Mouse (Mus musculus): ENCODE data around the gene Smarce1. TPM values are rescaled to one million over a fixed set of nuclear protein-coding genes. Genes with fewer than 3 reads are reported as not detected.

Gene Smarce1
- polyA plus RNA-seq, 1 experiment from 2014 or later: 148 TPM

DNA sequence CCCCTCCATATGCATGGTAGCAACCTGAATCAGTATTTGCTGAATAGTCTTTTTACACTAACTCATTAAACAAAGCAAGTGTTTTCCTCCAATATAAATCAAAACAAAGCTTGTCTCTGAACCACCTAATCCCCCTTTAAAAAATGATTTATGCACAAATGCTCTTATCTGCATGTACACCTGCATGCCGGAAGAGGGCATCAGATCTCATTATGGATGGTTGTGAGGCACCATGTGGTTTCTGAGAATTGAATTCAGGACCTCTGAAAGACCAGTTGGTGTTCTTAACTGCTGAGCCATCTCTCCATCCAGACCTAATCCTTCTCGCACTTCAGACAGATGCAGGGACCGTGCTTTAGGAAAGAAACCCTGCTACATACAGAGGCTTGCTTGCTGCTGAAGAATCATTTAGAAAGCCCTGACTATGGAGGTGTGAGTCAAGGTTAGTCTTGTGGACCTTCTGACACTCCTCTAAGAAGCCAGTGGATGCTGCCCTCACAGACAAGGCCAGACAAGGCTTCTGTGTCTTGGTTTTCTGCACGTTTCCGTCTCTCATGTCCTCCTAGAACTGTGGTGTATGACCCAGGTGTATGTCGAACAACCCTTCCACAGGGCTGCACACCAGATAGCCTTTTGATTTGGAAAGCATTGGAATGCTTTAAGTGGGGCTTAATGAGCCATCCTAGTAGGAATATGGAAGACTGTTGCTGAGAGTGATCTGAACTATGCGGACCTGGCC, 13.4 kb downstream of the Smarce1 start:
- Histone ChIP-seq H3K9me3 (ENCODE audit: control insufficient read depth, low read length) (no peaks in the 10 kb centered on the region), H3K9ac (ENCODE audit: low read length) (no peak overlapping the region), H3K27ac (ENCODE audit: low read depth) (no peak overlapping the region), H3K4me2 (ENCODE audit: low read length) (no peak overlapping the region), H3K36me3 (ENCODE audit: control insufficient read depth, insufficient read depth, low read length) (peaks cover 95% of the 10 kb centered on the region), H3K4me3 (ENCODE audit: low read depth, low read length) (no peak overlapping the region), H3K27me3 (replicated peaks; ENCODE audit: control insufficient read depth, insufficient read depth, low read length) (no peaks in the 10 kb centered on the region), H3K4me1 (replicated peaks; ENCODE audit: control insufficient read depth, insufficient read depth, low read length) (no peaks in the 10 kb centered on the region)
- no peak for DNase-seq (ENCODE audit: low spot score)
- no peak for ATAC-seq (replicated peaks; ENCODE audit: low FRiP score, low TSS enrichment, low read depth)
- 90% methylated on average over 7 of the region's 7 CpGs for WGBS

DNA sequence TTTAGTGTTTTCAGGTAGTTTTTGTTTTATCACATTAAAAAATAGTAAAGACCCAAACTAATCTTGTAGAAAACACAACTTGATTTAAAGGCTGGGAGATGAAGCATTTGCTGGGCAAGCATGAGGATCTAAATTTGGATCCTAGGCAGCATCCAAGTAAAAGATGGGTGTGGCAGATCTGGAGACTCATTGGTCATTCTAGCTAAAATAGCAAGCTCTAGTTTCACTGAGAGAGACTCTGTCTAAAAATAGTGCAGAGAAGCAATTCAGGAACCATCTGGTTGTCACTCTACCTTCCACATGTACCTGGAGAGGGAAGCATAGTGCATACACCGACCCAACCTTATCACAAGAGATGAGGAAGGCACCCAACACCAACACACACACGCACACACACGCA, 14.6 kb downstream of the Smarce1 start:
- Histone ChIP-seq H3K36me3 (ENCODE audit: control insufficient read depth, insufficient read depth, low read length) (peaks cover 99% of the 10 kb centered on the region), H3K4me1 (replicated peaks; ENCODE audit: control insufficient read depth, insufficient read depth, low read length) (no peaks in the 10 kb centered on the region), H3K27me3 (replicated peaks; ENCODE audit: control insufficient read depth, insufficient read depth, low read length) (no peaks in the 10 kb centered on the region), H3K9ac (ENCODE audit: low read length) (no peak overlapping the region), H3K4me3 (ENCODE audit: low read depth, low read length) (no peak overlapping the region), H3K9me3 (ENCODE audit: control insufficient read depth, low read length) (no peaks in the 10 kb centered on the region), H3K27ac (ENCODE audit: low read depth) (no peak overlapping the region), H3K4me2 (ENCODE audit: low read length) (no peak overlapping the region)
- WGBS: 95% methylated on average over 3 of the region's 3 CpGs
- ATAC-seq (replicated peaks; ENCODE audit: low FRiP score, low TSS enrichment, low read depth) (no peak), DNase-seq (ENCODE audit: low spot score) (no peak)

DNA sequence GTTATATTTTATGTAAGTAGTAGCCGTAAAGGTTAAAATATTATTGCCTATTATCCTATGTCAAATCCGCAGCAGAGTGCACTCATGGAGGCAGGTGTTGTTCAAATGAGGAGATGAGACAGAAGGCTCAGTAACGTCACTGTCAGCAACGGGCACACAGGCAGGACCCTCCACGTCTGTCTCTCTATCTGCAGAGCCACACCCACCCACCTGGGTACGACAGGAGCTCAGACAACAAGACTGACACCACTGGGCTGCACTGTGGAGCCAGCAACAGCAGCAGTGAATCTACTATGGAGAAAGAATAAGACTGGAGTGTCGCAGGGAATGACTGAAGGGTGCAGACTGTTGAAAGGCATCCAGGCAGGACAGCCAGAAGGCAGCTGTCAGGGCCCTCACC, 18.1 kb downstream of the Smarce1 start:
- no peaks in the 10 kb centered on the region for H3K4me1 ChIP-seq (replicated peaks; ENCODE audit: control insufficient read depth, insufficient read depth, low read length)
- DNase-seq (ENCODE audit: low spot score) (no peak), ATAC-seq (replicated peaks; ENCODE audit: low FRiP score, low TSS enrichment, low read depth) (no peak)
- H3K27ac ChIP-seq (ENCODE audit: low read depth): no peak overlapping the region
- WGBS: 76% methylated on average over 7 of the region's 7 CpGs
- H3K27me3 ChIP-seq (replicated peaks; ENCODE audit: control insufficient read depth, insufficient read depth, low read length): no peaks in the 10 kb centered on the region
- no peak overlapping the region for H3K4me2 ChIP-seq (ENCODE audit: low read length)
- H3K36me3 ChIP-seq (ENCODE audit: control insufficient read depth, insufficient read depth, low read length): peaks cover 94% of the 10 kb centered on the region
- H3K4me3 ChIP-seq (ENCODE audit: low read depth, low read length): no peak overlapping the region
- no peaks in the 10 kb centered on the region for H3K9me3 ChIP-seq (ENCODE audit: control insufficient read depth, low read length)
- H3K9ac ChIP-seq (ENCODE audit: low read length): no peak overlapping the region

DNA sequence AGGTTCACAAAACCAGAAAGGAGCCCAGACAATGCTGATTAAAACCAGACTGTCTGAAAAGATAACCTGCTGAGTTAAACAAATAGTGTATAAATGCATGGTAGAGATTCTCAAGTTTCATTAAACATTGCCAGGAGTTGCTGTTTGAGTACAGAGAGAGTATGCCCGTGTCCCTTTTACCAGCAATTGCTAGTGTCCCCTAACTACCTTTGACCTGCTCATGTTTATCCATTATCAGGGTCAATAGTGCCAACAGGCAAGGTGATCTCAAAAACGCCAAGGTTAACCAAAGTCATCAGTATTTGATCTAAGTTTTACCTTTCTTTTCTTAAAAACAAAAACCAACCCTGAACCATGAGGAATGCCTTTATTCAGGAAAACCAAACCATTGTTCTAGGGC, 18.9 kb downstream of the Smarce1 start:
- H3K27me3 ChIP-seq (replicated peaks; ENCODE audit: control insufficient read depth, insufficient read depth, low read length): no peaks in the 10 kb centered on the region
- no peak overlapping the region for H3K27ac ChIP-seq (ENCODE audit: low read depth)
- H3K4me3 ChIP-seq (ENCODE audit: low read depth, low read length): no peak overlapping the region
- peaks cover 86% of the 10 kb centered on the region for H3K36me3 ChIP-seq (ENCODE audit: control insufficient read depth, insufficient read depth, low read length)
- no peak overlapping the region for H3K4me2 ChIP-seq (ENCODE audit: low read length)
- no peaks in the 10 kb centered on the region for H3K4me1 ChIP-seq (replicated peaks; ENCODE audit: control insufficient read depth, insufficient read depth, low read length)
- ATAC-seq (replicated peaks; ENCODE audit: low FRiP score, low TSS enrichment, low read depth): no peak
- H3K9ac ChIP-seq (ENCODE audit: low read length): no peak overlapping the region
- DNase-seq (ENCODE audit: low spot score): no peak
- WGBS: 56% methylated on average over 2 of the region's 2 CpGs
- H3K9me3 ChIP-seq (ENCODE audit: control insufficient read depth, low read length): no peaks in the 10 kb centered on the region

DNA sequence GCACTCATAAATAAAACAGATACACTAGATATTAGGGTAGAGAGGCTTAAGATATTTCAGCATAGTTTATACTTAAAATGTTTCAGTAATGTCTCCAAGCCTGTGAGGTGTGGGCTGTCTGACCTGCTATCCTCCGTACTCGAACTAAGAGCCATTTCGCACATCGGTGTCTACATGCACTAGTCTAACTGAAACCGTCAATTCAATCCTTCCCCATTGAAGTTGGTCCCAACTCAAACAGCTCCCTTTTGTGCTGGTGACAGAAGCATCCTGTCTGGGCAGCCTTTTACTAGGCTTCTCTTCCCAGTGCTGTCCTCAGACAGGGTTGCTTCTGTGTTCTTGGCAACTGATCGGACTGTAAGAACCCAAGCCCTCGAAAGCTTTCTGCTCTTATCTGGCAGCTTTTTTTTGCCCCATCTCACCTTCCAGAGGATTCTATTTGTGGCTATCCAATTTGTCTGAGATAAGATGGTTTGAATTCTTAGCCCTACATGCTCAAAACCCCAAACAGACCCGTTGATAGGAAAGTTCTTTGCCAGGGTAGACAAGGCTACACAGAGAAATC, 22.6 kb downstream of the Smarce1 start:
- ATAC-seq (replicated peaks; ENCODE audit: low FRiP score, low TSS enrichment, low read depth) (no peak), DNase-seq (ENCODE audit: low spot score) (no peak)
- 77% methylated on average over 8 of the region's 8 CpGs for WGBS
- no peak overlapping the region for H3K4me2 ChIP-seq (ENCODE audit: low read length)
- H3K27ac ChIP-seq (ENCODE audit: low read depth): no peak overlapping the region
- H3K36me3 ChIP-seq (ENCODE audit: control insufficient read depth, insufficient read depth, low read length): peaks cover 48% of the 10 kb centered on the region
- H3K9ac ChIP-seq (ENCODE audit: low read length): no peak overlapping the region
- H3K9me3 ChIP-seq (ENCODE audit: control insufficient read depth, low read length): no peaks in the 10 kb centered on the region
- no peaks in the 10 kb centered on the region for H3K4me1 ChIP-seq (replicated peaks; ENCODE audit: control insufficient read depth, insufficient read depth, low read length)
- H3K27me3 ChIP-seq (replicated peaks; ENCODE audit: control insufficient read depth, insufficient read depth, low read length): no peaks in the 10 kb centered on the region
- H3K4me3 ChIP-seq (ENCODE audit: low read depth, low read length): no peak overlapping the region

DNA sequence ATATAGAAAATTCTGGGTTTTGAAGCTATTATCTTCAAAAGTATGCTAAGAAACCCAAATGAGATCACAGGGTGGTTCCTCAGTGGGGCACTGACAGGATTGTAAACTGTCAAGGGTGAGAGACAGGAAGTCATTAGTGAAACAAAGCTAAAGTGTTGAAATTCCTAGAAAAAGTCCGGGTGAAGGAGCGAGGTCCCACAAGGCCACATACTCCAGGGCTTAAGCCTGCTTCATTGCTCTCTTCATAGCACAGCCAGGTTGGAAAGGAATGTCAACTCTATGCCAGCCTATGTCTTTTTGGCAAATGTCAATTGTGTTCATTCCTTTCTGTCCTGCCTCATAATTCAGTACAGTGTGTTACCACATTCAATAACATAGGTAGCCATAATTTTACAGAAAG, 23.4 kb downstream of the Smarce1 start:
- Histone ChIP-seq H3K27me3 (replicated peaks; ENCODE audit: control insufficient read depth, insufficient read depth, low read length) (no peaks in the 10 kb centered on the region), H3K27ac (ENCODE audit: low read depth) (no peak overlapping the region), H3K9me3 (ENCODE audit: control insufficient read depth, low read length) (no peaks in the 10 kb centered on the region), H3K36me3 (ENCODE audit: control insufficient read depth, insufficient read depth, low read length) (peaks cover 41% of the 10 kb centered on the region), H3K4me1 (replicated peaks; ENCODE audit: control insufficient read depth, insufficient read depth, low read length) (no peaks in the 10 kb centered on the region), H3K4me3 (ENCODE audit: low read depth, low read length) (no peak overlapping the region), H3K4me2 (ENCODE audit: low read length) (no peak overlapping the region), H3K9ac (ENCODE audit: low read length) (no peak overlapping the region)
- DNase-seq (ENCODE audit: low spot score) (no peak), ATAC-seq (replicated peaks; ENCODE audit: low FRiP score, low TSS enrichment, low read depth) (no peak)
- 7% methylated on average over 2 of the region's 2 CpGs for WGBS

DNA sequence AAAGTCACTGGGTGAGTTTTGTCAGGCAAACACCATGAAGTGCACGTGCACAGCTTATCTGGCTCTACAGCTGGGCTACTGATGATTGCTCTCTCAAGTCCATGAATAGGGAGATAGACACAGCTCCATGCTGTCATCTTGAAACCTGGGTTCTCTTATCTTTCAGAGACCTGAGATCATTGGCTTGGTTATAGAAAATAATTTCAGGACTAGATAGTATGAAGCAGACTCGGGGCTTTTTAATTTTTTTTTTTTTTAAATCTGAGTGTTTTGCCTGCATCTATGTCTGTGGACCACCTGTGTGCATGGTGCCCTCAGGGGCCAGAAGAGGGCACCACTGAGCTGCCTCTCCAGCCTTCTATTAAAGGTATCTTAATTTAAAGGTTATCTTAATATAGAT, 23.9 kb downstream of the Smarce1 start:
- no peak overlapping the region for H3K9ac ChIP-seq (ENCODE audit: low read length)
- H3K9me3 ChIP-seq (ENCODE audit: control insufficient read depth, low read length): no peaks in the 10 kb centered on the region
- ATAC-seq (replicated peaks; ENCODE audit: low FRiP score, low TSS enrichment, low read depth) (0 out of 2 replicates have a peak, but pooled peaks have one; percentile 27), DNase-seq (ENCODE audit: low spot score) (no peak)
- no peak overlapping the region for H3K4me3 ChIP-seq (ENCODE audit: low read depth, low read length)
- no peaks in the 10 kb centered on the region for H3K27me3 ChIP-seq (replicated peaks; ENCODE audit: control insufficient read depth, insufficient read depth, low read length)
- no peaks in the 10 kb centered on the region for H3K4me1 ChIP-seq (replicated peaks; ENCODE audit: control insufficient read depth, insufficient read depth, low read length)
- H3K27ac ChIP-seq (ENCODE audit: low read depth): no peak overlapping the region
- WGBS: 30% methylated on average over 2 of the region's 2 CpGs
- no peak overlapping the region for H3K4me2 ChIP-seq (ENCODE audit: low read length)
- H3K36me3 ChIP-seq (ENCODE audit: control insufficient read depth, insufficient read depth, low read length): peaks cover 36% of the 10 kb centered on the region

DNA sequence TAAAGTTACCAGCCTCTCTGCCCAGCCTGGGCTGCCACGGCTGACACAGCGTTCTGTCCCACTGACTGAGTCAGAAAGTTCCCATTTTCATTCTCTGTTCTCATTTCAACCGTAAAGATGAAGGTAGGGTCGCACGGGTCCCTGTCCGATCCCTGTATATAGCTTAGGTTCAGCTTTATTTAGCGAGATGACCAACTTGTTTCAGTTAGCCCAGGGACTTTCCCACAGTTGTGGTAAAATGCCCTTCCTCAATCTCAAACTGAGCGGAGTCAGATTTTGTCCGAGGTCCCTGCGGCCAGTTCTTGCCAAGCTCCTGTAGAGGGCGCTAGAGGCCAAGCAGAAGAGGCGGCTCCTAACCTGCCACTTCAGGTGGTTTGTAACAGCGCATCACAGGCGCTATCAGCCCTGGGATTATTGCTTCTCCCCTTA, 41.6 kb downstream of the Smarce1 start:
- Histone ChIP-seq H3K9me3 (ENCODE audit: control insufficient read depth, low read length) (no peaks in the 10 kb centered on the region), H3K4me3 (ENCODE audit: low read depth, low read length) (no peak overlapping the region), H3K36me3 (ENCODE audit: control insufficient read depth, insufficient read depth, low read length) (no peaks in the 10 kb centered on the region), H3K9ac (ENCODE audit: low read length) (no peak overlapping the region), H3K27ac (ENCODE audit: low read depth) (no peak overlapping the region), H3K27me3 (replicated peaks; ENCODE audit: control insufficient read depth, insufficient read depth, low read length) (no peaks in the 10 kb centered on the region), H3K4me1 (replicated peaks; ENCODE audit: control insufficient read depth, insufficient read depth, low read length) (no peaks in the 10 kb centered on the region), H3K4me2 (ENCODE audit: low read length) (no peak overlapping the region)
- 0 out of 2 replicates have a peak, but pooled peaks have one; percentile 8 for ATAC-seq (replicated peaks; ENCODE audit: low FRiP score, low TSS enrichment, low read depth)
- DNase-seq (ENCODE audit: low spot score): peak; percentile 73
- WGBS: 25% methylated on average over 14 of the region's 14 CpGs

DNA sequence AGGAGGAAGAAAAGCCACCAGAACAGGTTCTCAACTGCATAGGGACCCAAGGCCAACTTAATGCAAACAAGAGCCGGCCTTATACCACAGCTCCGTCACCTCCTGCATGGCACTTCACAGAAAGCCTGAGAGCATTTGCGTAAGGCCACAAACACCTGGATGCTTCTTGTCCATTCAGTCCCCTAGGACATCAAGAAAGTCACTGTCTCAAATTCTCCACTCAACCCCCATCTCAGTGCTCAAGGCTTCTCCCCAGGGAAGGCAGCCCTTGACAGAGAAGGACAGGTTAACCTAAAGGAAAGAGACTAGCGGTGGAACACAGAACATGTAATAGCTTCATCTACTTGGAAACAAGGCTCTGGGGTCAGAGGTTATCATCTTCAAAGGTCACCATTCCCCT, 43.5 kb downstream of the Smarce1 start:
- H3K9ac ChIP-seq (ENCODE audit: low read length): no peak overlapping the region
- no peak for DNase-seq (ENCODE audit: low spot score)
- no peaks in the 10 kb centered on the region for H3K4me1 ChIP-seq (replicated peaks; ENCODE audit: control insufficient read depth, insufficient read depth, low read length)
- no peaks in the 10 kb centered on the region for H3K36me3 ChIP-seq (ENCODE audit: control insufficient read depth, insufficient read depth, low read length)
- no peaks in the 10 kb centered on the region for H3K9me3 ChIP-seq (ENCODE audit: control insufficient read depth, low read length)
- WGBS: 69% methylated on average over 4 of the region's 4 CpGs
- no peaks in the 10 kb centered on the region for H3K27me3 ChIP-seq (replicated peaks; ENCODE audit: control insufficient read depth, insufficient read depth, low read length)
- H3K4me2 ChIP-seq (ENCODE audit: low read length): no peak overlapping the region
- no peak overlapping the region for H3K27ac ChIP-seq (ENCODE audit: low read depth)
- no peak for ATAC-seq (replicated peaks; ENCODE audit: low FRiP score, low TSS enrichment, low read depth)
- H3K4me3 ChIP-seq (ENCODE audit: low read depth, low read length): no peak overlapping the region

Data from intestine, embryonic 14.5 days (tissue).